Mouse (Mus musculus): ENCODE data around the gene Iqcf1. TPM values are rescaled to one million over a fixed set of nuclear protein-coding genes. Genes with fewer than 3 reads are reported as not detected.

The Iqcf1 gene
- polyA plus RNA-seq, 1 experiment from 2014 or later = not detected

GRCm38 (mm10) chr9:106457920-106458319 lies 41.8 kb upstream of the Iqcf1 start:
- Histone ChIP-seq H3K36me3 (peaks cover 69% of the 10 kb centered on the region), H3K4me3 (peak overlapping the region; percentile 91), H3K9me3 (no peaks in the 10 kb centered on the region), H3K27ac (peak overlapping the region; percentile 97), H3K27me3 (ENCODE audit: insufficient read depth, poor library complexity, severe bottlenecking) (peaks cover 2% of the 10 kb centered on the region), H3K4me1 (replicated peaks) (peaks cover 89% of the 10 kb centered on the region)
- DNase-seq (ENCODE audit: low spot score) = no peak
- 72% methylated on average over 5 of the region's 5 CpGs for WGBS

DNA sequence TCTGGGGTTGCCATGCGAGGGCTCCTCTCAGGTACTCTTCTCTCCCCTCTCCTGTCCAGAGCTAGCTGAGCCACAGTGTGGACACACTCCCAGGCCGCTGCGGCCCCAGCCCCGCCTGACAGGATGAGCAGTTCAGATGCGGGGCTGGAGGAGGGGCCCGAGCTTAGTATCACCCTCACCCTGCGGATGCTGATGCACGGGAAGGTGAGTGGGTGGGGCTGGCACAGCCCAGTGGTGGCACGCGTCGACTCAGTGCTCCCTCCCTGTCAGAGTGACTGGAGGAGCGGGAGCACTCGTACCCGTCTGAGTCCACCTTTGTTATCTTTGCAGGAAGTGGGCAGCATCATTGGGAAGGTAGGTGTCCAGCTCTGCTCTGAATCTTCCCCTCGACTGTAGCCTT lies 39.8 kb upstream of the Iqcf1 start:
- H3K4me3 ChIP-seq = no peak overlapping the region; the same call in 1 of the 2 replicates

GRCm38 (mm10) chr9:106460401-106461025 lies 39.3 kb upstream of the Iqcf1 start:
- peaks cover 95% of the 10 kb centered on the region for H3K36me3 ChIP-seq
- peak overlapping the region; percentile 66; the same call in 1 of the 2 replicates for H3K27ac ChIP-seq
- DNase-seq (ENCODE audit: low spot score) = no peak
- H3K4me3 ChIP-seq = peak overlapping the region; percentile 2; the same call in 1 of the 2 replicates
- WGBS = 82% methylated on average over 18 of the region's 18 CpGs
- H3K4me1 ChIP-seq (replicated peaks) = peaks cover 97% of the 10 kb centered on the region
- peaks cover 28% of the 10 kb centered on the region for H3K27me3 ChIP-seq (ENCODE audit: insufficient read depth, poor library complexity, severe bottlenecking)
- H3K9me3 ChIP-seq = no peaks in the 10 kb centered on the region

More for the DNA sequence above, 39.8 kb upstream of the Iqcf1 start:
- WGBS = 85% methylated on average over 15 of the region's 15 CpGs
- DNase-seq (ENCODE audit: low spot score) = no peak
- no peaks in the 10 kb centered on the region for H3K9me3 ChIP-seq
- peaks cover 97% of the 10 kb centered on the region for H3K4me1 ChIP-seq (replicated peaks)
- H3K27ac ChIP-seq = no peak overlapping the region; the same call in 1 of the 2 replicates
- peaks cover 90% of the 10 kb centered on the region for H3K36me3 ChIP-seq
- peaks cover 23% of the 10 kb centered on the region for H3K27me3 ChIP-seq (ENCODE audit: insufficient read depth, poor library complexity, severe bottlenecking)

GRCm38 (mm10) chr9:106461026-106461415 lies 38.7 kb upstream of the Iqcf1 start:
- no peak overlapping the region for H3K27ac ChIP-seq
- DNase-seq (ENCODE audit: low spot score) = no peak
- H3K36me3 ChIP-seq = peaks cover 100% of the 10 kb centered on the region
- no peaks in the 10 kb centered on the region for H3K9me3 ChIP-seq
- 95% methylated on average over 9 of the region's 9 CpGs for WGBS
- peaks cover 33% of the 10 kb centered on the region for H3K27me3 ChIP-seq (ENCODE audit: insufficient read depth, poor library complexity, severe bottlenecking)
- H3K4me3 ChIP-seq = peak overlapping the region; percentile 2; the same call in 1 of the 2 replicates
- peaks cover 97% of the 10 kb centered on the region for H3K4me1 ChIP-seq (replicated peaks)

DNA sequence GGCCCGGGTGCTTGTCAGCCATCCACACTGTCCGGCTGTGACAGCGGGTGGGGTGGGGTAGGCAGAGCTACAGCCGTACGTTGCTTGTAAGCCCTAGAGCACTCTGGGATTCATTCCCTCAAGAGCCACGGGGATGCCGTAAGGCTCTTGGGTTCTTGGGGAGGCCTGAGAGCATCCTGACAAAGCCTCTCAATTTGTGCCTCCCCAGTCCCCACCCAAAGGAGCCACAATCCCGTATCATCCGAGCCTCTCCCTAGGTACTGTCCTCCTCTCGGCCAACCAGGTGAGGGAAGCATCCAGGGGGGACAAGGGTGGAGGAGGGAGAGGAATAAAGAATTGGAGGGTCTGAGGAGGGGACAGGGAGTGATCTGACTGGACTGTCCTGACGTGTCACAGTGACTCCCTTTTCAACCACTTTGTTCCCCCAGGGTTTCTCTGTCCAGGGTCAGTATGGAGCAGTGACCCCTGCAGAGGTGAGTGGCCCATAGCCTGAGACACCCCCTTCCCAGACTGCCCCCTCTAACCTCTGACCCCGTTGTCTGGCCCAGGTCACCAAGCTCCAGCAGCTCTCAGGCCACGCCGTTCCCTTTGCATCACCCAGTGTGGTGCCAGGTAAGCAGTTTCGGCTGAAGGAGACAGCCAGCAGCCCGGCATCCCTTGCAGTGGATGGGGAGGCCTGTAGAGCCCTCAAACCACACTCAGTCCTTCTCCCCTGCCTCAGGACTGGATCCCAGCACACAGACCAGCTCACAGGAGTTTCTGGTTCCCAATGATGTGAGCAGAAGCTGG lies 37.9 kb upstream of the Iqcf1 start:
- H3K9me3 ChIP-seq = no peaks in the 10 kb centered on the region
- WGBS = 81% methylated on average over 16 of the region's 16 CpGs
- H3K4me1 ChIP-seq (replicated peaks) = peaks cover 89% of the 10 kb centered on the region
- peaks cover 36% of the 10 kb centered on the region for H3K27me3 ChIP-seq (ENCODE audit: insufficient read depth, poor library complexity, severe bottlenecking)
- DNase-seq (ENCODE audit: low spot score) = no peak
- H3K27ac ChIP-seq = no peak overlapping the region
- peaks cover 95% of the 10 kb centered on the region for H3K36me3 ChIP-seq
- H3K4me3 ChIP-seq = no peak overlapping the region

DNA sequence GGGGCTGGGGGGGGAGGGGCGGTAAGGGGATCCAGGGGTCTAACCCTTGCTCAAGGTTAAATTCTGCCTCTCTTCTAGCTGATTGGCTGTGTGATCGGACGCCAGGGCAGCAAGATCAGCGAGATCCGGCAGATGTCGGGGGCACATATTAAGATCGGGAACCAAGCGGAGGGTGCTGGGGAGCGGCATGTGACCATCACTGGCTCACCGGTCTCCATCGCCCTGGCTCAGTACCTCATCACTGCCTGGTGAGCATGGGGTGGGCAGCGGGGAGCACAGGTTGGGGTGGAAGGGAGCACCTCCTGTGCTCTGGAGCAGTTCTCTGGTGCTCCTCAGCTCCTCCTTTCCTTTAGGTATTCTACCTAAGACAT lies 37.4 kb upstream of the Iqcf1 start:
- peaks cover 36% of the 10 kb centered on the region for H3K27me3 ChIP-seq (ENCODE audit: insufficient read depth, poor library complexity, severe bottlenecking)
- H3K4me3 ChIP-seq = no peak overlapping the region
- H3K9me3 ChIP-seq = no peaks in the 10 kb centered on the region
- H3K4me1 ChIP-seq (replicated peaks) = peaks cover 83% of the 10 kb centered on the region
- DNase-seq (ENCODE audit: low spot score) = no peak
- WGBS = 94% methylated on average over 12 of the region's 12 CpGs
- H3K36me3 ChIP-seq = peaks cover 89% of the 10 kb centered on the region
- no peak overlapping the region for H3K27ac ChIP-seq

DNA sequence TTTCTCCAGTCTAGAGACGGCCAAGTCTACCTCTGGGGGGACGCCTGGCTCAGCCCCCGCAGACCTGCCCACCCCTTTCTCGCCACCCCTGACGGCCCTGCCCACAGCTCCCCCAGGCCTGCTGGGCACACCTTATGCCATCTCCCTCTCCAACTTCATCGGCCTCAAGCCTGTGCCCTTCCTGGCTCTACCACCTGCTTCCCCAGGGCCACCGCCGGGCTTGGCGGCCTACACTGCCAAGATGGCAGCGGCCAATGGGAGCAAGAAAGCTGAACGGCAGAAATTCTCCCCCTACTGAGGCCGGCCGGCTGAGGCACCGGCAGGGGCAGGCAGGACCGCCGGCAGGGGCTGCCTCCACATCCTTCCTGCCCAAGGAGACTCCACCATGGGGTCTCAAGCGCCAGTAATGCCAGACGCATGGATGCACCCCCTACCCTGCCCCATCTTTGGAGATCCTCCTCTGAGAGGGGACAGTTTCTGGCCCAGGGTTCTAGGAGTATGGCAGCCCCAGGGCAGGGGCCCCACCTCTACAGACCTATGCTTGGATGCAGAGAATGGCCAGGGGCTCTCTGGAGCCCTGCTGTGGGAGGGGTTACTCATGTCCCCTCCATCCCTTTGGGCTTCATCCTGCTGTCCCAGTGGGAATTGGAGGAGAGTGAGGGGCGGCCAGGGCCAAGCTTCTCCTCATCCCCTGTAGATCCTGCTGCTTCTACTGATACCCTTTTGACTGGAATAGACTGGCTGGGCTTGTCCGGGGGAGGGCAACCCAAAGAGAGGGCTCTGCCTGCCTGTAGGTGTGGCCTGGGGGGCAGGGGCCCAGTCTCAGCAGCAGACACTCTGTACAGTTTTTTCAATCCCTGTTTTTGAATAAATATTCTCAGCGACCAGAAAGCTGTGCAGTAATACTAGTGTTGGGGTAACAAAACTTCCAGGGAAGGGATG lies 36.4 kb upstream of the Iqcf1 start:
- Histone ChIP-seq H3K27me3 (ENCODE audit: insufficient read depth, poor library complexity, severe bottlenecking) (peaks cover 36% of the 10 kb centered on the region), H3K4me3 (peak overlapping the region; percentile 7), H3K9me3 (no peaks in the 10 kb centered on the region), H3K4me1 (replicated peaks) (peaks cover 74% of the 10 kb centered on the region), H3K36me3 (peaks cover 80% of the 10 kb centered on the region), H3K27ac (no peak overlapping the region)
- no peak for DNase-seq (ENCODE audit: low spot score)
- WGBS = 82% methylated on average over 21 of the region's 21 CpGs

DNA sequence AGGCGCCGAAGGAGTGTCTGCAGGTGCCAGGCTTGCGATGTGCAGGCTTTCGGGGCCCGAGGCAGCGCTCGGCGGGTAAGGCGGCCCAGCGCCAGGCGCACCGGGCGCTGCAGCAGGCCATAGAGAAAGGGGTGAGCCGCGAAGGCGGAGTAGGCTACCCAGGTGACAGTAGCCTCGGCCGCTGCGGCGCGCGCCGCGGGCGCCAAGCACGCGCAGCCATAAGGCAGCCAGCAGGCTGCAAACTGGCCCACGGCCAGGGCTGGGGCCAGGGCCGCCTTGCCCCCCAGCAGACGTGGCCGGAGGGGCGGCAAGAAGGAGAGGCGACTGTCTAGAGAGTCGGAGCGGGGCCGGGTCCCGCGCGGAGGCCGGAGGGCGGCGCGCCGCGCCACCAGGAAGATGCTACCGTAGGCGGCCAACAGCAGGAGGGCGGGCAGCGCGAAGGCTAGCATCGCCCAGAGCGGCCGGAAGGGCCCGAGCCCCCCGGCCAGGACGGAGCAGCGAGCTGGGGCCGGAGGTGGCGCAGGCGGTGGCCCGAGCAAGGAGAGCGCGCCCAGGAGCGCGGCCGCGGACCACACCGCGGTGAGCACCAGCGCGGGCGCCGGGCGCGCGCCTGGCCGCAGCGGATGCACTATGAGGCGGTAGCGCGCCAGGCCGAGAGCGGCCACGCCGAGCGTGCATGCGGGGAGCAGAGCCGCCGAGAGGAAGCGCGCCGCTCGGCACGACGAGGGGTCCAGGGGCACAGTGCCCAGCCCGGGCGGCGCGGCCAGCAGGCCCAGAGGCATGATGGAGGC lies 34.8 kb upstream of the Iqcf1 start:
- 1% methylated on average over 99 of the region's 99 CpGs for WGBS
- Histone ChIP-seq H3K27ac (peak overlapping the region; percentile 87), H3K4me3 (peak overlapping the region; percentile 61), H3K9me3 (no peaks in the 10 kb centered on the region), H3K4me1 (replicated peaks) (peaks cover 66% of the 10 kb centered on the region), H3K36me3 (peaks cover 64% of the 10 kb centered on the region), H3K27me3 (ENCODE audit: insufficient read depth, poor library complexity, severe bottlenecking) (peaks cover 40% of the 10 kb centered on the region)
- peak; percentile 69 for DNase-seq (ENCODE audit: low spot score)

- H3K27me3 ChIP-seq (ENCODE audit: insufficient read depth, poor library complexity, severe bottlenecking) = peaks cover 42% of the 10 kb centered on the region
- peak within 1 kb of the TSS; percentile 61 for H3K4me3 ChIP-seq
- H3K4me1 ChIP-seq (replicated peaks) = peaks cover 60% of the 10 kb centered on the region
- WGBS = 31% methylated on average over 26 of the region's 26 CpGs
- H3K36me3 ChIP-seq = peaks cover 57% of the 10 kb centered on the region
- peak within 1 kb of the TSS; percentile 87 for H3K27ac ChIP-seq
- H3K9me3 ChIP-seq = no peaks in the 10 kb centered on the region
- DNase-seq (ENCODE audit: low spot score) = no peak
Measured at GRCm38 (mm10) chr9:106465571-106466200, 34.1 kb upstream of the Iqcf1 start, which contains the start of gene Gpr62. TSS of gene Gpr62 (minus strand) at chr9:106465938.

DNA sequence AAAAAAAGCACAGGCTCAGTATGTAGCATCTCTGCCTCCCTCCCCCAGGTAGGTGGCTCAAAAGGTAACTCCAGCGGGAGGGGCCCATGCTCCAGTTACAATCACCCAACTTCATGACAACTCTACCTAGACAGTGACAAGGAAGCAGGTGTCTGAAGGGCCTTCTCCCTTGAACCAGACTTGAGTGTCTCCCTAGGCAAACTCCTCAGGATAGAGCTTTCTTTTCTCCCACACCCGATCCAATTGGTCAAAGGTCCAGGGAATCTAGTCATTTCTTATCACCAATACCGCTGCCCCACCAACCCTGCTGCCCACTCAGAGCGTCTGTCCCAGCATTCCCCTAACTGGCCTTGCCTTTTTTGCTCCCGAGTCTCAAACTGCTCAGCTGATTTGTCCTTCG lies 33.0 kb upstream of the Iqcf1 start:
- no peak overlapping the region for H3K27ac ChIP-seq
- 93% methylated on average over 6 of the region's 6 CpGs for WGBS
- DNase-seq (ENCODE audit: low spot score) = no peak
- H3K4me3 ChIP-seq = no peak overlapping the region
- H3K27me3 ChIP-seq (ENCODE audit: insufficient read depth, poor library complexity, severe bottlenecking) = peaks cover 49% of the 10 kb centered on the region
- H3K9me3 ChIP-seq = no peaks in the 10 kb centered on the region
- peaks cover 46% of the 10 kb centered on the region for H3K36me3 ChIP-seq
- H3K4me1 ChIP-seq (replicated peaks) = peaks cover 58% of the 10 kb centered on the region

DNA sequence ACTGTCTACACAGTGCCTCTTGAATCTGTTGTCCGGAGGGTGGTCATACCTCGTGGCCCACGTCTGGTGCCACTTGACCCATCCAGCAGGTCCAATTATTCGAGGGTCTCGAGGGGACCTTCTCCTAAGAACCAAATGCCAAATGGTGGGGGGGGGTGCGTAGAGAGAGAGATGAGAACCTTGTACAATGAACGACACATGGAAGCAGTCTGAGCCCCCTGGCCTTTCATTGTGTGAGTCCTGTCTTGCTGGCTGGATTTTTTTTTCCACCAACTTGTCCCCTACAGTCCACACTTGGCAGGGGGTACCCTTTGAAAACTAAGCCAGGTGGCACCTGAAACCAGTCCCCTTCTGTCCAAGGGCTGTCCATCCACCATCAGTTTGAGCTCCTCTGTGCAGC lies 32.0 kb upstream of the Iqcf1 start:
- no peak for DNase-seq (ENCODE audit: low spot score)
- Histone ChIP-seq H3K9me3 (no peaks in the 10 kb centered on the region), H3K4me3 (no peak overlapping the region), H3K4me1 (replicated peaks) (peaks cover 60% of the 10 kb centered on the region), H3K27ac (no peak overlapping the region), H3K27me3 (ENCODE audit: insufficient read depth, poor library complexity, severe bottlenecking) (peaks cover 54% of the 10 kb centered on the region), H3K36me3 (peaks cover 36% of the 10 kb centered on the region)
- 79% methylated on average over 7 of the region's 7 CpGs for WGBS
